Mouse (Mus musculus) frontal cortex, adult (tissue): Measurements from ENCODE around the gene Actr5.

Experiments used
- ATAC-seq: cut with Nextera tagmentation; 2 replicates; pipeline ENCODE4 v1.9.2; 2017; ENCODE audit warnings: mild to moderate bottlenecking, moderate library complexity, mixed read lengths; ENCODE audit not compliant: low TSS enrichment

Actr5 gene

GRCm38 (mm10) chr2:158666071-158666800, 41.5 kb downstream of the Actr5 start:
- ATAC-seq: no peak

- ATAC-seq: peak; percentile 81
Measured at GRCm38 (mm10) chr2:158667022-158667670, 42.5 kb downstream of the Actr5 start.

GRCm38 (mm10) chr2:158667671-158668432, 43.2 kb downstream of the Actr5 start:
- ATAC-seq: peak; percentile 42

- ATAC-seq: 0 out of 2 replicates have a peak, but pooled peaks have one; percentile 10
Measured at GRCm38 (mm10) chr2:158668433-158669010, 43.8 kb downstream of the Actr5 start.

GRCm38 (mm10) chr2:158669199-158670195, 44.8 kb downstream of the Actr5 start:
- ATAC-seq: no peak

GRCm38 (mm10) chr2:158670571-158670970, 45.9 kb downstream of the Actr5 start:
- ATAC-seq: no peak

- no peak for ATAC-seq
Measured at GRCm38 (mm10) chr2:158672829-158673228, 48.1 kb downstream of the Actr5 start.

- ATAC-seq: no peak
Measured at GRCm38 (mm10) chr2:158673493-158673892, 48.8 kb downstream of the Actr5 start.

- no peak for ATAC-seq
Measured at GRCm38 (mm10) chr2:158674131-158674530, 49.4 kb downstream of the Actr5 start.

GRCm38 (mm10) chr2:158674759-158675158, 50.1 kb downstream of the Actr5 start:
- no peak for ATAC-seq

GRCm38 (mm10) chr2:158675161-158675560, 50.5 kb downstream of the Actr5 start:
- no peak for ATAC-seq

- ATAC-seq: no peak
Measured at GRCm38 (mm10) chr2:158675907-158676533, 51.3 kb downstream of the Actr5 start.

- ATAC-seq: no peak
Measured at GRCm38 (mm10) chr2:158677946-158678345, 53.3 kb downstream of the Actr5 start.

- peak; percentile 13; the same call in 1 of the 2 replicates for ATAC-seq
Measured at GRCm38 (mm10) chr2:158679091-158679490, 54.4 kb downstream of the Actr5 start.

GRCm38 (mm10) chr2:158680357-158680889, 55.7 kb downstream of the Actr5 start:
- ATAC-seq: no peak

- no peak for ATAC-seq
Measured at GRCm38 (mm10) chr2:158681714-158682113, 57.0 kb downstream of the Actr5 start.

GRCm38 (mm10) chr2:158682344-158683037, 57.8 kb downstream of the Actr5 start:
- ATAC-seq: peak; percentile 31; the same call in 1 of the 2 replicates

GRCm38 (mm10) chr2:158683038-158683413, 58.3 kb downstream of the Actr5 start:
- no peak for ATAC-seq

- no peak for ATAC-seq
Measured at GRCm38 (mm10) chr2:158684247-158684843, 59.7 kb downstream of the Actr5 start.
